Mouse (Mus musculus) G1E (cell line): ENCODE data around the gene Ispd.

Experiments
- CTCF ChIP-seq: IDR thresholded peaks from 2 replicates; pipeline ENCODE4 v1.5.1; 2012; ENCODE audit warnings: low read depth, low read length, inconsistent platforms, mixed read lengths
- GATA1 ChIP-seq: IDR thresholded peaks from 2 replicates; pipeline ENCODE4 v1.6.1; 2012; ENCODE audit warnings: borderline replicate concordance, low read length, inconsistent platforms, mixed read lengths
- GATA2 ChIP-seq: IDR thresholded peaks from 2 replicates; pipeline ENCODE4 v1.6.1; 2012; ENCODE audit warnings: low read depth, low read length, inconsistent platforms, borderline replicate concordance
- TAL1 ChIP-seq: conservative IDR thresholded peaks from 2 replicates; pipeline ENCODE4 v1.6.1; 2012; ENCODE audit warnings: low read depth, low read length, inconsistent platforms, mixed read lengths

GRCm38 (mm10) chr12:36681779-36682178, 300.5 kb downstream of the Ispd start:
- TF ChIP-seq CTCF (no peak), GATA2 (no peak), TAL1 (no peak), GATA1 (no peak)
